Mouse (Mus musculus) T-cell, adult 66 days (primary cell): ENCODE measurements around the gene Bdh2. TPM values are rescaled to one million over a fixed set of nuclear protein-coding genes. Genes with fewer than 3 reads are reported as not detected.

Experiments
- total RNA-seq, 2 experiments: library from RNA; stranded (reverse); gene quantifications; 3 replicates in 1 of 2; 4 replicates in 1 of 2; pipeline ENCODE4 v1.2.4; 2023

Gene Bdh2
- not detected for total RNA-seq

GRCm38 (mm10) chr3:135280669-135281415 lies at the start of gene Bdh2:
Gene Bdh2, plus strand, starts transcription at chr3:135281221.

DNA sequence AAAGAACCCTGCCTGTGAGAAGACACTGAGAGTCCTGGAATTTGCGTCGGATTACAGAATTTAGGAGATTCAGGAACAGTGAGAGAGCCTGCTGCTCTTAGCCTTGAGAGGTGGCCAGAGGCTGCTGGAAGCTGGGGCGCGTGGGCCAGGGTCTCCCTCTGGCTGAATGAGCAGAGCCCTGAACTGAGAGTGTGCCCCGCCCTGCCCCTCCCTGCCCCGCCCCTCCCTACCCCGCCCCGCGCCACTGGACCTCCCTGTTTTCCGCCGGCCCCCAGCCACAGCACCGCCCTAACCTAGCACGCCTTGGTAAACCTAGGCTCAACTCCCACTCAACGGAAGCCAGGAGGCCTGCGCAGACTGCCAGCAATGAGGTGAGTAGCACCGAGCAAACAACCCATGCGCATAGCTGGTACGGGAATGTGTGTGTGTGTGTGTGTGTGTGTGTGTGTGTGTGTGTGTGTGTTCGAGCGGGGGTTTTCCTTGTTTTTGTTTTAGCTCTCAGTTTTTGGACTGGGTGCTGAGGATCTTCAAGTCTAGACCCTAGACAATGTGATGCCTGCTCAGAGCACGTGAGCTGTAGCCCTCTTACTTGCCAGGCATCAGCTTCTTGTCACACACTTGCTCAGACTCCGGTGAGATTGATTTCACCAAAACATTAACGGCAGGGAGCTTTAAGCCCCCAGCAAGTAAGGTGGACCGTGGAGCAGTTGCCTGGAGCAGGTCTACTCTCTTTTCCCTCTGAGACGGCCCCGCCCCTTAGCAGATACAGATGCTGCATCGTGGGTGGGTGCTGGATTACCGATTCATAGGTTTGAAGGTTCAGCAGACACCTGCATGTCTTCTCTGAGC lies 26.6 kb downstream of the Bdh2 start, which contains the start of gene Slc9b2:
TSS of gene Slc9b2 (plus strand) at position 290 of the 849 bp plus-strand sequence.

GRCm38 (mm10) chr3:135347739-135348264 lies 66.8 kb downstream of the Bdh2 start, which contains the start of gene Slc9b1:
Gene Slc9b1, plus strand, starts transcription at chr3:135348029.

Other genes with a start within 250 kb of the Bdh2 start
- gene Cenpe, start 68.7 kb upstream of the Bdh2 start, total RNA-seq, result 1 to 10 TPM; 1.4 to 3.3 TPM
- gene Slc9b2, start 26.5 kb downstream of the Bdh2 start, total RNA-seq, result 1 to 10 TPM; 1.5 to 2.4 TPM
- gene Slc9b1, start 66.8 kb downstream of the Bdh2 start, total RNA-seq, result not detected
- gene Cisd2, start 142.7 kb downstream of the Bdh2 start, total RNA-seq, result 10 to 100 TPM; 49.0 to 51.0 TPM
- 100 to 1,000 TPM; 534 to 540 TPM for gene Ube2d3, start 156.9 kb downstream of the Bdh2 start, total RNA-seq
- gene Manba, start 204.4 kb downstream of the Bdh2 start, total RNA-seq, result 10 to 100 TPM; 15.3 to 18.9 TPM